Mouse (Mus musculus): ENCODE results near the gene Gm20388. TPM values are rescaled to one million over a fixed set of nuclear protein-coding genes. Genes with fewer than 3 reads are reported as not detected.

Gene Gm20388
- polyA plus RNA-seq, 1 experiment from 2014 or later = not detected

GRCm38 (mm10) chr8:122775285-122776155 lies 2864.9 kb downstream of the Gm20388 start, which contains the start of gene Acsf3:
Gene Acsf3, plus strand, starts transcription at chr8:122775486.
- Histone ChIP-seq H3K9ac (peak within 1 kb of the TSS; percentile 88), H3K4me1 (peaks cover 28% of the 10 kb centered on the region), H3K9me3 (replicated peaks) (no peaks in the 10 kb centered on the region), H3K4me3 (peak within 1 kb of the TSS; percentile 85), H3K4me2 (peak within 1 kb of the TSS; percentile 91), H3K27ac (peak within 1 kb of the TSS; percentile 68; the same call in 1 of the 2 replicates), H3K36me3 (peaks cover 7% of the 10 kb centered on the region), H3K27me3 (replicated peaks) (peaks cover 44% of the 10 kb centered on the region)
- WGBS (ENCODE audit: insufficient replicate concordance) = 2% methylated on average over 50 of the region's 50 CpGs
- ATAC-seq = peak; percentile 50

GRCm38 (mm10) chr8:122777701-122778100 lies 2867.1 kb downstream of the Gm20388 start:
- Histone ChIP-seq H3K4me3 (no peak overlapping the region), H3K9ac (no peak overlapping the region), H3K27me3 (replicated peaks) (peaks cover 25% of the 10 kb centered on the region), H3K36me3 (peaks cover 27% of the 10 kb centered on the region), H3K9me3 (replicated peaks) (no peaks in the 10 kb centered on the region), H3K4me1 (peaks cover 28% of the 10 kb centered on the region), H3K27ac (no peak overlapping the region), H3K4me2 (no peak overlapping the region)
- no peak for ATAC-seq
- WGBS (ENCODE audit: insufficient replicate concordance) = 79% methylated on average over 6 of the region's 6 CpGs

GRCm38 (mm10) chr8:122778703-122779239 lies 2868.1 kb downstream of the Gm20388 start:
- H3K27ac ChIP-seq = peak overlapping the region; percentile 52
- peaks cover 28% of the 10 kb centered on the region for H3K4me1 ChIP-seq
- peak; percentile 28; the same call in 1 of the 2 replicates for ATAC-seq
- 0 out of 2 replicates have a peak overlapping the region, but pooled peaks have one; percentile 10 for H3K4me2 ChIP-seq
- 71% methylated on average over 3 of the region's 3 CpGs for WGBS (ENCODE audit: insufficient replicate concordance)
- no peak overlapping the region for H3K9ac ChIP-seq
- H3K9me3 ChIP-seq (replicated peaks) = no peaks in the 10 kb centered on the region
- peaks cover 14% of the 10 kb centered on the region for H3K27me3 ChIP-seq (replicated peaks)
- H3K4me3 ChIP-seq = no peak overlapping the region
- peaks cover 34% of the 10 kb centered on the region for H3K36me3 ChIP-seq

- 59% methylated on average over 9 of the region's 9 CpGs for WGBS (ENCODE audit: insufficient replicate concordance)
- Histone ChIP-seq H3K4me1 (peaks cover 32% of the 10 kb centered on the region), H3K27ac (peak overlapping the region; percentile 52), H3K4me3 (no peak overlapping the region), H3K4me2 (0 out of 2 replicates have a peak overlapping the region, but pooled peaks have one; percentile 10), H3K36me3 (peaks cover 39% of the 10 kb centered on the region), H3K9me3 (replicated peaks) (no peaks in the 10 kb centered on the region), H3K9ac (no peak overlapping the region), H3K27me3 (replicated peaks) (peaks cover 9% of the 10 kb centered on the region)
- ATAC-seq = peak; percentile 59
Observed at GRCm38 (mm10) chr8:122779255-122779654, 2868.6 kb downstream of the Gm20388 start.

- Histone ChIP-seq H3K4me1 (0 out of 2 replicates have a peak, but pooled peaks cover 8% of the 10 kb centered on the region), H3K9ac (no peak overlapping the region), H3K27ac (no peak overlapping the region), H3K4me2 (no peak overlapping the region), H3K9me3 (replicated peaks) (no peaks in the 10 kb centered on the region), H3K36me3 (peaks cover 70% of the 10 kb centered on the region), H3K27me3 (replicated peaks) (no peaks in the 10 kb centered on the region), H3K4me3 (no peak overlapping the region)
- 67% methylated on average over 1 of the region's 1 CpGs for whole genome bisulfite sequencing (ENCODE audit: insufficient replicate concordance)
- ATAC-seq = no peak
Observed at GRCm38 (mm10) chr8:122784756-122785155, 2874.1 kb downstream of the Gm20388 start.

GRCm38 (mm10) chr8:122789796-122790195 lies 2879.2 kb downstream of the Gm20388 start:
- no peak for ATAC-seq
- Histone ChIP-seq H3K27ac (no peak overlapping the region), H3K4me1 (no peaks in the 10 kb centered on the region), H3K9ac (no peak overlapping the region), H3K4me3 (no peak overlapping the region), H3K4me2 (no peak overlapping the region), H3K9me3 (replicated peaks) (no peaks in the 10 kb centered on the region), H3K27me3 (replicated peaks) (no peaks in the 10 kb centered on the region), H3K36me3 (peaks cover 40% of the 10 kb centered on the region)
- 88% methylated on average over 5 of the region's 5 CpGs for WGBS (ENCODE audit: insufficient replicate concordance)

- Histone ChIP-seq H3K4me2 (no peak overlapping the region), H3K9me3 (replicated peaks) (no peaks in the 10 kb centered on the region), H3K27me3 (replicated peaks) (no peaks in the 10 kb centered on the region), H3K4me1 (no peaks in the 10 kb centered on the region), H3K9ac (no peak overlapping the region), H3K36me3 (peaks cover 14% of the 10 kb centered on the region), H3K27ac (no peak overlapping the region), H3K4me3 (no peak overlapping the region)
- 84% methylated on average over 18 of the region's 18 CpGs for WGBS (ENCODE audit: insufficient replicate concordance)
- ATAC-seq = no peak; the same call in 1 of the 2 replicates
Observed at GRCm38 (mm10) chr8:122793375-122794174, 2882.9 kb downstream of the Gm20388 start.

GRCm38 (mm10) chr8:122794175-122794454 lies 2883.5 kb downstream of the Gm20388 start:
- H3K36me3 ChIP-seq = peaks cover 14% of the 10 kb centered on the region
- H3K9ac ChIP-seq = no peak overlapping the region
- no peaks in the 10 kb centered on the region for H3K9me3 ChIP-seq (replicated peaks)
- H3K4me2 ChIP-seq = no peak overlapping the region
- ATAC-seq = no peak
- H3K4me3 ChIP-seq = no peak overlapping the region
- H3K27me3 ChIP-seq (replicated peaks) = no peaks in the 10 kb centered on the region
- H3K27ac ChIP-seq = no peak overlapping the region
- H3K4me1 ChIP-seq = no peaks in the 10 kb centered on the region
- 80% methylated on average over 5 of the region's 5 CpGs for WGBS (ENCODE audit: insufficient replicate concordance)

- WGBS (ENCODE audit: insufficient replicate concordance) = 75% methylated on average over 15 of the region's 15 CpGs
- ATAC-seq = no peak
- Histone ChIP-seq H3K4me2 (no peak overlapping the region), H3K9me3 (replicated peaks) (no peaks in the 10 kb centered on the region), H3K4me3 (no peak overlapping the region), H3K27me3 (replicated peaks) (peaks cover 4% of the 10 kb centered on the region), H3K36me3 (peaks cover 10% of the 10 kb centered on the region), H3K9ac (no peak overlapping the region), H3K4me1 (no peaks in the 10 kb centered on the region), H3K27ac (no peak overlapping the region)
Observed at GRCm38 (mm10) chr8:122803906-122804761, 2893.5 kb downstream of the Gm20388 start.

- ATAC-seq = no peak
- WGBS (ENCODE audit: insufficient replicate concordance) = 66% methylated on average over 3 of the region's 3 CpGs
- peaks cover 4% of the 10 kb centered on the region for H3K27me3 ChIP-seq (replicated peaks)
Observed at GRCm38 (mm10) chr8:122805349-122805748, 2894.7 kb downstream of the Gm20388 start.

GRCm38 (mm10) chr8:122806956-122807538 lies 2896.4 kb downstream of the Gm20388 start:
- 74% methylated on average over 7 of the region's 7 CpGs for WGBS (ENCODE audit: insufficient replicate concordance)
- H3K4me2 ChIP-seq = no peak overlapping the region
- no peaks in the 10 kb centered on the region for H3K9me3 ChIP-seq (replicated peaks)
- H3K27ac ChIP-seq = no peak overlapping the region
- no peak overlapping the region for H3K9ac ChIP-seq
- H3K4me1 ChIP-seq = 0 out of 2 replicates have a peak, but pooled peaks cover 2% of the 10 kb centered on the region
- H3K4me3 ChIP-seq = no peak overlapping the region
- ATAC-seq = no peak
- peaks cover 4% of the 10 kb centered on the region for H3K27me3 ChIP-seq (replicated peaks)
- H3K36me3 ChIP-seq = peaks cover 16% of the 10 kb centered on the region

More at GRCm38 (mm10) chr8:122805349-122805748, 2894.7 kb downstream of the Gm20388 start:
- Histone ChIP-seq H3K36me3 (peaks cover 10% of the 10 kb centered on the region), H3K9me3 (replicated peaks) (no peaks in the 10 kb centered on the region), H3K4me3 (no peak overlapping the region), H3K4me2 (no peak overlapping the region), H3K4me1 (no peaks in the 10 kb centered on the region), H3K27ac (no peak overlapping the region), H3K9ac (no peak overlapping the region)

All from liver, embryonic 12.5 days (tissue).